In the genomic region with DNA sequence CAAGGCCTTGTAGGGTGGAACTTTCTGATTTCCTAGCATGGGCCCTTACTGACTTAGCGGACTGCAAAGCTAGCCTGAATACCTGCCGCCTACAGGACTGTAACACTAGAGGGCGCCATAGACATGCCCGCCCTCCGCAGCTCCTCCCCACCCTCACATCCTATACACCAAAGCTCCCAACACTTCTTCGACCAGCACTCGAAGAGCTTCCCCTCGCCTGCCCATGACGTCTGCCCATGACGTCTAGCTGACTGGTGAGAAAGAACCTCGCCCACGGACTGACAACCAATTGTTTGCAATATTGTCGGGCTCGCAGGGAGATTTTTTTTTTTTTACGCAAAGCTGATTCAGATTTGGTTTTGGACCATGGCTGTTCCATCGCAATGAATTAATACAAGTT, we compare ENCODE assay signal across 8 mouse cellular contexts. TPM values are rescaled to one million over a fixed set of nuclear protein-coding genes. Genes with fewer than 3 reads are reported as not detected.
DNase-seq lines count a peak whose midpoint lies in the region; ATAC-seq and TF ChIP-seq lines count a peak whose summit lies in the region.

No protein-coding gene starts in this region.

- peaks cover 27% of the 10 kb centered on the region for H3K27me3 ChIP-seq in CH12.LX (replicated peaks)
- H3K27me3 ChIP-seq in heart, postnatal 0 days (ENCODE audit: control insufficient read depth, insufficient read depth, low read length), result no peaks in the 10 kb centered on the region
- H3K27me3 ChIP-seq in liver, embryonic 15.5 days, result no peaks in the 10 kb centered on the region
- H3K27me3 ChIP-seq in neural tube, embryonic 11.5 days (ENCODE audit: control insufficient read depth, insufficient read depth, low read length), result no peaks in the 10 kb centered on the region
- H3K27me3 ChIP-seq in stomach, postnatal 0 days (ENCODE audit: control insufficient read depth, insufficient read depth, low read length), result no peaks in the 10 kb centered on the region

- H3K4me2 ChIP-seq in CH12.LX (ENCODE audit: insufficient read depth, low read depth, poor library complexity, severe bottlenecking), result peak overlapping the region; percentile 33; the same call in 1 of the 2 replicates
- peak overlapping the region; percentile 53 for H3K4me2 ChIP-seq in heart, postnatal 0 days (ENCODE audit: low read depth, low read length)
- H3K4me2 ChIP-seq in liver, embryonic 15.5 days, result peak overlapping the region; percentile 54
- H3K4me2 ChIP-seq in neural tube, embryonic 11.5 days (ENCODE audit: low read depth), result peak overlapping the region; percentile 21; the same call in 1 of the 2 replicates
- peak overlapping the region; percentile 47 for H3K4me2 ChIP-seq in stomach, postnatal 0 days (replicated peaks; ENCODE audit: low read depth)

- WGBS in heart, postnatal 0 days, result 8% methylated on average over 16 of the region's 16 CpGs
- 8% methylated on average over 16 of the region's 16 CpGs for WGBS in liver, embryonic 15.5 days (ENCODE audit: insufficient replicate concordance)
- 10% methylated on average over 16 of the region's 16 CpGs for WGBS in neural tube, embryonic 11.5 days
- WGBS in stomach, postnatal 0 days, result 9% methylated on average over 16 of the region's 16 CpGs

- in situ Hi-C loops in CH12.LX (cut with MboI; ENCODE audit: low pct_ligation_motif_present, low pct_unique_long_range_greater_than_20kb, low sequenced_read_pairs), result no loop called here

- peaks cover 3 to 7% of the 10 kb centered on the region in 2 experiments; a peak in 2 of 4 replicates for H3K4me1 ChIP-seq in CH12.LX (ENCODE audit: control insufficient read depth in 1 of 2, insufficient read depth in 2 of 2)
- H3K4me1 ChIP-seq in heart, postnatal 0 days (ENCODE audit: control insufficient read depth, insufficient read depth), result no peaks in the 10 kb centered on the region
- H3K4me1 ChIP-seq in liver, embryonic 15.5 days (replicated peaks), result peaks cover 15% of the 10 kb centered on the region
- no peaks in the 10 kb centered on the region for H3K4me1 ChIP-seq in neural tube, embryonic 11.5 days (ENCODE audit: control insufficient read depth, insufficient read depth, low read length)
- H3K4me1 ChIP-seq in stomach, postnatal 0 days (replicated peaks; ENCODE audit: control insufficient read depth, insufficient read depth), result no peaks in the 10 kb centered on the region

- DNase-seq in CH12.LX (ENCODE audit: extremely low read depth), result peak; percentile 80
- DNase-seq in brain, embryonic 14.5 days (ENCODE audit: low read depth), result peak; percentile 91
- DNase-seq in heart, postnatal 0 days (ENCODE audit: low spot score), result peak; percentile 88
- peak; percentile 70 to 81 for DNase-seq in kidney, postnatal 25 days
- DNase-seq in neural tube, embryonic 11.5 days (ENCODE audit: low spot score), result peak; percentile 77
- peak; percentile 77 for DNase-seq in stomach, postnatal 0 days (ENCODE audit: low spot score)

- H3K4me3 ChIP-seq in CH12.LX (replicated peaks in 1 of 3; ENCODE audit: low read depth in 2 of 3, low read length in 2 of 3, poor library complexity in 1 of 3), result no peak overlapping the region
- peak overlapping the region; percentile 24; the same call in 1 of the 2 replicates for H3K4me3 ChIP-seq in heart, postnatal 0 days (ENCODE audit: low read depth, low read length)
- H3K4me3 ChIP-seq in liver, embryonic 15.5 days (replicated peaks), result no peak overlapping the region; the same call in 1 of the 2 replicates
- no peak overlapping the region for H3K4me3 ChIP-seq in neural tube, embryonic 11.5 days (ENCODE audit: low read depth, low read length)
- H3K4me3 ChIP-seq in stomach, postnatal 0 days (ENCODE audit: low read depth, low read length), result no peak overlapping the region; the same call in 1 of the 2 replicates

- dilution Hi-C loops in CH12.LX (cut with MboI; ENCODE audit: extremely low pct_ligation_motif_present, extremely low pct_unique_long_range_greater_than_20kb, low sequenced_read_pairs), result no loop called here

- H3K9me3 ChIP-seq in CH12.LX (replicated peaks; ENCODE audit: low read length), result peaks cover 4% of the 10 kb centered on the region
- H3K9me3 ChIP-seq in heart, postnatal 0 days (replicated peaks; ENCODE audit: control insufficient read depth, low read length), result no peaks in the 10 kb centered on the region
- no peaks in the 10 kb centered on the region for H3K9me3 ChIP-seq in liver, embryonic 15.5 days (replicated peaks)
- H3K9me3 ChIP-seq in neural tube, embryonic 11.5 days (ENCODE audit: control insufficient read depth, low read length), result no peaks in the 10 kb centered on the region
- no peaks in the 10 kb centered on the region for H3K9me3 ChIP-seq in stomach, postnatal 0 days (ENCODE audit: control insufficient read depth, low read length)

- H3K9ac ChIP-seq in CH12.LX (ENCODE audit: insufficient read depth, low read depth), result no peak overlapping the region
- no peak overlapping the region for H3K9ac ChIP-seq in heart, postnatal 0 days (replicated peaks; ENCODE audit: low read depth, low read length)
- no peak overlapping the region for H3K9ac ChIP-seq in liver, embryonic 15.5 days
- no peak overlapping the region for H3K9ac ChIP-seq in neural tube, embryonic 11.5 days (ENCODE audit: low read length)
- H3K9ac ChIP-seq in stomach, postnatal 0 days (ENCODE audit: low read length), result no peak overlapping the region

- no peaks in the 10 kb centered on the region for H3K36me3 ChIP-seq in CH12.LX (replicated peaks in 1 of 2; ENCODE audit: control insufficient read depth in 1 of 2, insufficient read depth in 1 of 2, low read length in 1 of 2)
- no peaks in the 10 kb centered on the region for H3K36me3 ChIP-seq in heart, postnatal 0 days (replicated peaks; ENCODE audit: control insufficient read depth, insufficient read depth, low read length)
- no peaks in the 10 kb centered on the region for H3K36me3 ChIP-seq in liver, embryonic 15.5 days (replicated peaks)
- no peaks in the 10 kb centered on the region for H3K36me3 ChIP-seq in neural tube, embryonic 11.5 days (ENCODE audit: control insufficient read depth, insufficient read depth, low read length)
- H3K36me3 ChIP-seq in stomach, postnatal 0 days (ENCODE audit: control insufficient read depth, insufficient read depth, low read length), result no peaks in the 10 kb centered on the region

- no peak for TF ChIP-seq POLR2A in CH12.LX (IDR thresholded peaks at IDR 0.05; ENCODE audit: low read depth, low read length)
- TF ChIP-seq POLR2A in brain, embryonic 14.5 days (IDR thresholded peaks at IDR 0.05; ENCODE audit: borderline replicate concordance, extremely low read depth, insufficient read depth, insufficient read length, poor library complexity, severe bottlenecking), result no peak

- peak; percentile 71 to 84 for TF ChIP-seq CTCF in CH12.LX (conservative IDR thresholded peaks at IDR 0.05 in 1 of 2, IDR thresholded peaks at IDR 0.05 in 1 of 2; ENCODE audit: low read depth in 2 of 2, low read length in 2 of 2)
- peak; percentile 92 for TF ChIP-seq CTCF in brain, embryonic 14.5 days (IDR thresholded peaks at IDR 0.05; ENCODE audit: borderline replicate concordance, extremely low read depth, insufficient read depth, insufficient read length)
- TF ChIP-seq CTCF in heart, postnatal 0 days (IDR thresholded peaks at IDR 0.05; ENCODE audit: low read depth), result peak; percentile 92
- peak; percentile 93 for TF ChIP-seq CTCF in stomach, postnatal 0 days (IDR thresholded peaks at IDR 0.05; ENCODE audit: low read depth)

- peak; percentile 77 for TF ChIP-seq RAD21 in CH12.LX (IDR thresholded peaks at IDR 0.05; ENCODE audit: low read depth, low read length)

- no peaks in the 10 kb centered on the region for H3K79me2 ChIP-seq in CH12.LX (replicated peaks; ENCODE audit: control insufficient read depth, extremely low read depth, insufficient read depth, poor library complexity, severe bottlenecking)

- TF ChIP-seq EP300 in CH12.LX (IDR thresholded peaks at IDR 0.05; ENCODE audit: low read length), result no peak
- TF ChIP-seq EP300 in heart, postnatal 0 days (IDR thresholded peaks at IDR 0.05; ENCODE audit: low read depth), result no peak
- TF ChIP-seq EP300 in stomach, postnatal 0 days (optimal IDR thresholded peaks at IDR 0.05), result no peak

- ATAC-seq in erythroid progenitor cell, adult 5-6 weeks (replicated peaks; ENCODE audit: low FRiP score, poor library complexity, severe bottlenecking), result peak; percentile 97
- peak; percentile 90 for ATAC-seq in heart, postnatal 0 days (ENCODE audit: insufficient read depth, low read depth)
- ATAC-seq in liver, embryonic 15.5 days (ENCODE audit: insufficient read depth), result peak; percentile 56
- peak; percentile 64 for ATAC-seq in neural tube, embryonic 11.5 days (ENCODE audit: insufficient read depth, low FRiP score, low TSS enrichment)
- peak; percentile 89 for ATAC-seq in stomach, postnatal 0 days (ENCODE audit: low FRiP score, low TSS enrichment)

- no peak overlapping the region for H3K27ac ChIP-seq in CH12.LX (ENCODE audit: insufficient read depth, low read depth)
- H3K27ac ChIP-seq in heart, postnatal 0 days (ENCODE audit: low read depth), result no peak overlapping the region
- no peak overlapping the region for H3K27ac ChIP-seq in liver, embryonic 15.5 days (replicated peaks)
- H3K27ac ChIP-seq in neural tube, embryonic 11.5 days (ENCODE audit: low read depth, low read length), result no peak overlapping the region
- no peak overlapping the region for H3K27ac ChIP-seq in stomach, postnatal 0 days (replicated peaks)

RNA-seq across cellular contexts. Expression of a gene that starts 5.9 kb away (rescaled TPM):
- 59.7 and 69.9 TPM in 2 replicates for total RNA-seq in CH12.LX (2012; rRNA removed)
- total RNA-seq in CH12.LX (2014; rRNA removed), result 37.8 and 39.5 TPM in 2 replicates
- polyA plus RNA-seq in CH12.LX (2012; ENCODE audit: insufficient read length, low read depth), result 56.2 and 67.2 TPM in 2 replicates
- polyA plus RNA-seq in brain, embryonic 14.5 days (2012; rRNA removed), result 58.0 and 59.4 TPM in 2 replicates
- total RNA-seq in erythroid progenitor cell, adult 5-6 weeks (2015; ENCODE audit: low replicate concordance), result 4.0 and 8.0 TPM in 2 replicates
- 3.6 and 4.7 TPM in 2 replicates for total RNA-seq in erythroid progenitor cell, adult 5-6 weeks (2017; ENCODE audit: low replicate concordance)
- 33.5 and 35.6 TPM in 2 replicates for total RNA-seq in heart, postnatal 0 days (2014; rRNA removed; ENCODE audit: low replicate concordance)
- 29.4 and 30.2 TPM in 2 replicates for polyA plus RNA-seq in heart, postnatal 0 days (2015; fragmentation: Nextera tagmentation; extraction: Ambion mirVana)
- polyA plus RNA-seq in liver, embryonic 15.5 days (2015; fragmentation: Nextera tagmentation; extraction: Ambion mirVana), result 18.9 and 22.5 TPM in 2 replicates
- polyA plus RNA-seq in neural tube, embryonic 11.5 days (2014; fragmentation: Nextera tagmentation; extraction: Ambion mirVana), result 64.5 and 71.8 TPM in 2 replicates
- polyA plus RNA-seq in stomach, postnatal 0 days (2015; fragmentation: Nextera tagmentation; extraction: Ambion mirVana), result 29.4 and 33.7 TPM in 2 replicates

RNA-seq across cellular contexts. Expression of a gene that starts 22.3 kb away (rescaled TPM):
- total RNA-seq in CH12.LX (2012; rRNA removed) (not detected in 2 replicates), CH12.LX (2014; rRNA removed) (not detected in 2 replicates)
- not detected in 2 replicates for polyA plus RNA-seq in CH12.LX (2012; ENCODE audit: insufficient read length, low read depth)
- polyA plus RNA-seq in brain, embryonic 14.5 days (2012; rRNA removed), result not detected in 2 replicates
- total RNA-seq in erythroid progenitor cell, adult 5-6 weeks (2015; ENCODE audit: low replicate concordance), result not detected in 2 replicates
- total RNA-seq in erythroid progenitor cell, adult 5-6 weeks (2017; ENCODE audit: low replicate concordance), result 0.68 TPM in 1 of 2 replicates, not detected in the other
- 3.0 TPM in 1 of 2 replicates, not detected in the other for total RNA-seq in heart, postnatal 0 days (2014; rRNA removed; ENCODE audit: low replicate concordance)
- 3.9 and 4.2 TPM in 2 replicates for polyA plus RNA-seq in heart, postnatal 0 days (2015; fragmentation: Nextera tagmentation; extraction: Ambion mirVana)
- 0.24 and 2.3 TPM in 2 replicates for polyA plus RNA-seq in liver, embryonic 15.5 days (2015; fragmentation: Nextera tagmentation; extraction: Ambion mirVana)
- polyA plus RNA-seq in neural tube, embryonic 11.5 days (2014; fragmentation: Nextera tagmentation; extraction: Ambion mirVana), result 1.7 TPM in 1 of 2 replicates, not detected in the other
- polyA plus RNA-seq in stomach, postnatal 0 days (2015; fragmentation: Nextera tagmentation; extraction: Ambion mirVana), result 9.3 and 10.4 TPM in 2 replicates

RNA-seq across cellular contexts. Expression of a gene that starts 22.4 kb away (rescaled TPM):
- total RNA-seq in CH12.LX (2012; rRNA removed), result not detected in 2 replicates
- total RNA-seq in CH12.LX (2014; rRNA removed), result not detected in 2 replicates
- polyA plus RNA-seq in CH12.LX (2012; ENCODE audit: insufficient read length, low read depth), result not detected in 2 replicates
- 10.2 and 19.0 TPM in 2 replicates for polyA plus RNA-seq in brain, embryonic 14.5 days (2012; rRNA removed)
- 102 and 125 TPM in 2 replicates for total RNA-seq in erythroid progenitor cell, adult 5-6 weeks (2015; ENCODE audit: low replicate concordance)
- 48.3 and 79.1 TPM in 2 replicates for total RNA-seq in erythroid progenitor cell, adult 5-6 weeks (2017; ENCODE audit: low replicate concordance)
- total RNA-seq in heart, postnatal 0 days (2014; rRNA removed; ENCODE audit: low replicate concordance), result 38.5 and 110 TPM in 2 replicates
- polyA plus RNA-seq in heart, postnatal 0 days (2015; fragmentation: Nextera tagmentation; extraction: Ambion mirVana), result 27.9 and 39.0 TPM in 2 replicates
- 10,865 and 16,074 TPM in 2 replicates for polyA plus RNA-seq in liver, embryonic 15.5 days (2015; fragmentation: Nextera tagmentation; extraction: Ambion mirVana)
- polyA plus RNA-seq in neural tube, embryonic 11.5 days (2014; fragmentation: Nextera tagmentation; extraction: Ambion mirVana), result 22.4 and 28.5 TPM in 2 replicates
- polyA plus RNA-seq in stomach, postnatal 0 days (2015; fragmentation: Nextera tagmentation; extraction: Ambion mirVana), result 83.4 and 105 TPM in 2 replicates

Comparison
In these comparisons a context has a peak if more than half of its experiments do, and no peak if none do; other contexts are left out.
1. RNA of a gene that starts 22.4 kb away (polyA plus RNA-seq): 10,865 to 16,074 TPM in liver, embryonic 15.5 days; 83.4 to 105 TPM in stomach, postnatal 0 days, 22.4 to 28.5 TPM in neural tube, embryonic 11.5 days, 27.9 to 39.0 TPM in heart, postnatal 0 days, 10.2 to 19.0 TPM in brain, embryonic 14.5 days and not detected in CH12.LX; every median in the first group is over 100 times any median in the second.
2. Peak in every context shown above with its lines, with median percentiles within 50 percentile points of each other: DNase-seq, H3K4me2 ChIP-seq, CTCF ChIP-seq and ATAC-seq.